Comparison of ENCODE assay signal across 7 mouse cellular contexts in the genomic region with DNA sequence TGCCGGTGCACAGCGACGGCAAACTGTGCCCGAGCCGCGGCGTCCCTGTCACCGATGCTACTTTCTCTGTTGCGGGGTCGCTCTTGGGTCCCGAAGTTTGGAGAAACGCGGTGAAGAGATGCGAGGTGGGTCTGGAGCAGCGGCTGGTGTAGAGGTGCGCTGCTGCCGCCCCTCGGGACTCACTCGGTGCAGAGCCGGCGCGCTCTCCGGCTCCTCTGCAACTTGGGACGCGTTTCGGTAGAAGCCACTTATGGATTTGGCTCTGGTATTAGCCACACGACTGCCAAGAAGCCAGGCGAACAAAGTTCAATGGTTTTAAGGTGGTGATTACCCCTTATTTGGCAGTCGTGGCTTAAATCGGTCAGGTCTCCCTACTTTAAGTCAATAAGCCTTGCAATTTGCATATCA. TPM values are rescaled to one million over a fixed set of nuclear protein-coding genes. Genes with fewer than 3 reads are reported as not detected.
A peak's percentile ranks its signal among the peaks of the same experiment; 100 is the strongest.
DNase-seq lines count a peak whose midpoint lies in the region; ATAC-seq and TF ChIP-seq lines count a peak whose summit lies in the region.

No protein-coding gene starts in this region.

- no peaks in the 10 kb centered on the region for H3K36me3 ChIP-seq in forebrain, embryonic 13.5 days (ENCODE audit: poor library complexity, severe bottlenecking)
- no peaks in the 10 kb centered on the region for H3K36me3 ChIP-seq in stomach, embryonic 16.5 days (ENCODE audit: control insufficient read depth, insufficient read depth, low read length)

- peak overlapping the region; percentile 78 for H3K4me2 ChIP-seq in forebrain, embryonic 13.5 days
- peak overlapping the region; percentile 78 for H3K4me2 ChIP-seq in stomach, embryonic 16.5 days (ENCODE audit: low read depth, low read length)

- peak overlapping the region; percentile 77 for H3K4me3 ChIP-seq in bone marrow, adult 2 months (replicated peaks; ENCODE audit: control insufficient read depth, low read depth, low read length)
- peak overlapping the region; percentile 77 for H3K4me3 ChIP-seq in forebrain, embryonic 13.5 days
- peak overlapping the region; percentile 94 for H3K4me3 ChIP-seq in stomach, embryonic 16.5 days (replicated peaks; ENCODE audit: low read length)

- TF ChIP-seq POLR2A in bone marrow, adult 2 months (IDR thresholded peaks at IDR 0.05; ENCODE audit: borderline replicate concordance, control insufficient read depth, low read depth, low read length) = no peak

- WGBS in bone marrow, adult 2 months = under 1% methylated on average over 30 of the region's 30 CpGs
- under 1% methylated on average over 30 of the region's 30 CpGs for WGBS in forebrain, embryonic 13.5 days
- under 1% methylated on average over 30 of the region's 30 CpGs for WGBS in stomach, embryonic 16.5 days

- no peaks in the 10 kb centered on the region for H3K9me3 ChIP-seq in forebrain, embryonic 13.5 days (replicated peaks)
- no peaks in the 10 kb centered on the region for H3K9me3 ChIP-seq in stomach, embryonic 16.5 days (replicated peaks; ENCODE audit: control insufficient read depth, low read length)

- H3K27me3 ChIP-seq in forebrain, embryonic 13.5 days = 0 out of 2 replicates have a peak, but pooled peaks cover 3% of the 10 kb centered on the region
- H3K27me3 ChIP-seq in stomach, embryonic 16.5 days (ENCODE audit: control insufficient read depth, insufficient read depth, low read length) = no peaks in the 10 kb centered on the region

- no peak for TF ChIP-seq CTCF in bone marrow, adult 2 months (IDR thresholded peaks at IDR 0.05; ENCODE audit: control insufficient read depth, insufficient read depth, low read length)

- ATAC-seq in forebrain, embryonic 13.5 days = peak; percentile 65
- peak; percentile 31 for ATAC-seq in megakaryocyte, adult 5-6 weeks (ENCODE audit: poor library complexity, severe bottlenecking)
- ATAC-seq in stomach, embryonic 16.5 days (ENCODE audit: insufficient read depth, low FRiP score) = peak; percentile 23; the same call in 1 of the 2 replicates

- peak overlapping the region; percentile 5; the same call in 1 of the 2 replicates for H3K27ac ChIP-seq in bone marrow, adult 2 months (ENCODE audit: control insufficient read depth, insufficient read depth, low read depth, low read length, poor library complexity)
- peak overlapping the region; percentile 82 for H3K27ac ChIP-seq in forebrain, embryonic 13.5 days
- peak overlapping the region; percentile 91 for H3K27ac ChIP-seq in stomach, embryonic 16.5 days (ENCODE audit: low read length)

- H3K9ac ChIP-seq in forebrain, embryonic 13.5 days = peak overlapping the region; percentile 84
- peak overlapping the region; percentile 88 for H3K9ac ChIP-seq in stomach, embryonic 16.5 days (ENCODE audit: low read length)

- peak; percentile 29 to 35 for DNase-seq in right cerebral cortex, adult 2 months (ENCODE audit: low spot score in 2 of 2)
- DNase-seq in right cerebral cortex, postnatal 14 days = no peak
- peak; percentile 61 for DNase-seq in kidney, adult 18-20 months

- H3K4me1 ChIP-seq in bone marrow, adult 2 months (ENCODE audit: control insufficient read depth, insufficient read depth, low read length) = no peaks in the 10 kb centered on the region
- peaks cover 11% of the 10 kb centered on the region for H3K4me1 ChIP-seq in forebrain, embryonic 13.5 days
- no peaks in the 10 kb centered on the region for H3K4me1 ChIP-seq in stomach, embryonic 16.5 days (ENCODE audit: control insufficient read depth, insufficient read depth, low read length)

RNA-seq across cellular contexts. Expression of a gene that starts 0.6 kb away (rescaled TPM):
- 5.1 and 12.4 TPM in 2 replicates for polyA plus RNA-seq in bone marrow, adult 2 months (2011; ENCODE audit: insufficient read depth, insufficient read length, low replicate concordance, missing spikeins)
- 14.7 and 15.3 TPM in 2 replicates for polyA plus RNA-seq in forebrain, embryonic 13.5 days (2015; fragmentation: Nextera tagmentation; extraction: Ambion mirVana)
- 2.2 and 5.0 TPM in 2 replicates for total RNA-seq in megakaryocyte, adult 5-6 weeks (2015)
- 2.8 and 3.7 TPM in 2 replicates for total RNA-seq in megakaryocyte, adult 5-6 weeks (2017)
- 23.4 and 26.3 TPM in 2 replicates for polyA plus RNA-seq in stomach, embryonic 16.5 days (2015; fragmentation: Nextera tagmentation; extraction: Ambion mirVana)

Comparison
In these comparisons a context has a peak if more than half of its experiments do, and no peak if none do; other contexts are left out.
1. H3K27ac ChIP-seq: peak in every context shown above with its lines; median percentile 91 in stomach, embryonic 16.5 days; 82 in forebrain, embryonic 13.5 days; 5 in bone marrow, adult 2 months.